Mouse (Mus musculus): ENCODE measurements around the gene Mief2. TPM values are rescaled to one million over a fixed set of nuclear protein-coding genes. Genes with fewer than 3 reads are reported as not detected.

Gene Mief2
- polyA plus RNA-seq, 1 experiment from 2014 or later, result 18.1 TPM

- H3K9me3 ChIP-seq, result no peaks in the 10 kb centered on the region
- no peaks in the 10 kb centered on the region for H3K27me3 ChIP-seq (ENCODE audit: insufficient read depth, poor library complexity, severe bottlenecking)
- H3K36me3 ChIP-seq, result peaks cover 8% of the 10 kb centered on the region
- 80% methylated on average over 3 of the region's 3 CpGs for WGBS
- no peak overlapping the region for H3K4me3 ChIP-seq
- DNase-seq (ENCODE audit: low spot score), result no peak
- peaks cover 25% of the 10 kb centered on the region for H3K4me1 ChIP-seq
- no peak overlapping the region for H3K27ac ChIP-seq
Observed at GRCm38 (mm10) chr11:60774158-60774689, 46.0 kb downstream of the Mief2 start.

GRCm38 (mm10) chr11:60774841-60775240 lies 46.6 kb downstream of the Mief2 start:
- Histone ChIP-seq H3K27me3 (ENCODE audit: insufficient read depth, poor library complexity, severe bottlenecking) (no peaks in the 10 kb centered on the region), H3K36me3 (peaks cover 14% of the 10 kb centered on the region), H3K9me3 (no peaks in the 10 kb centered on the region), H3K4me1 (peaks cover 31% of the 10 kb centered on the region), H3K4me3 (no peak overlapping the region), H3K27ac (no peak overlapping the region)
- no peak for DNase-seq (ENCODE audit: low spot score)
- WGBS, result 66% methylated on average over 1 of the region's 1 CpGs

DNA sequence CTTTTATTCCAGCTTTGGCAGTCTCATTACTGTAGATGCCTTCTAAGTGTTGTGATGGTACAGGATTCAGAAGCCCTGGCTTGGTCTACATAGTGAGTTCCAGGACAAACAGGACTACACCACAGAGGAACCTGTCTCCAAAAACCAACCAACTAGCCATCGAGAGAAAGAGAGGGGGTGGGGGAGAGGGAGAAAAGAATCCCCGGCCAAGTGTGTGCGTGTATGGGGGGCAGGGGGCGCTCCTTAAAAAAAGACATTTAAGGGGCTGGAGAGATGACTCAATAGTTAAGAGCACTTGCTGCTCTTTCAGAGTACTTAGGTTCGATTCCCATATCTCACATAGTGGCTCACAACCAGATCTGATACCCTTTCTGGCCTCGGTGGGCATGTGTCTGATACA lies 47.4 kb downstream of the Mief2 start:
- Histone ChIP-seq H3K36me3 (peaks cover 21% of the 10 kb centered on the region), H3K27ac (peak overlapping the region; percentile 92; the same call in 1 of the 2 replicates), H3K4me3 (peak overlapping the region; percentile 83), H3K9me3 (no peaks in the 10 kb centered on the region), H3K4me1 (peaks cover 39% of the 10 kb centered on the region), H3K27me3 (ENCODE audit: insufficient read depth, poor library complexity, severe bottlenecking) (no peaks in the 10 kb centered on the region)
- 48% methylated on average over 6 of the region's 6 CpGs for WGBS
- DNase-seq (ENCODE audit: low spot score), result no peak

DNA sequence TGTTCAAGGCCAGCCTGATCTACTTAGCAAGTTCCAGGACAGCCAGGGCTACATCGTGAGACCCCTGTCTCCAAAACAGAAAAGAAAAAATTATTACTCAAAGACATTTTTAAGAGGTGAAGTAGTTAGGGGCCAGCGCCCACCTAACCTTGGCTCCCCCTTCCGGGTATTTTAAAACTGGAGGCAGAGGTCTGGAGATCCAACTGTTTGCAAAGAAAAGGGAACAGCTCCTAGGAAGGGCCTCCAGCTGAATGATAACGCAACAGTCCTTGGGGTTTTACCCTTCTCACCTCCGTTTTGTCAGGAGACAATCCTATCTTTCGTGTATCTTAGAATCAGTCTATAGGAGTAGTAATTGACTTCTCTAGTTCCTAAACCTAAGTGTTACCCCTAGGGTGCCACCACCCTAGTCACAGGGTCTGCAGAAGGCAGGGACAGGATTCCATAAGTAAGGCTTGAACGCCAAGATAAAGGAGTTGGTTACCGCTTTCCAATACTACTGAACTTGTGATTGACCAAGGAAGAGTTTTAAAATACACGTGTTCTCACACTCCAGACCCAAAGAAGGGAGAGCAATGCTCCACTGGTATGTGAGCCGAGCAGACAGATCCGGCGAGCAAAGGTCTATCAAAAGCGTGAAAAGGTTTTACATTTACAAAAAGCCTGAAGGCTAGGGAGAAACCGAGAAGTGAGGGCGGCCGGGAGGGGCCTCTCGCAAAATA lies 48.1 kb downstream of the Mief2 start:
- Histone ChIP-seq H3K36me3 (peaks cover 25% of the 10 kb centered on the region), H3K9me3 (no peaks in the 10 kb centered on the region), H3K4me1 (peaks cover 45% of the 10 kb centered on the region), H3K4me3 (peak overlapping the region; percentile 83), H3K27ac (peak overlapping the region; percentile 92), H3K27me3 (ENCODE audit: insufficient read depth, poor library complexity, severe bottlenecking) (no peaks in the 10 kb centered on the region)
- WGBS, result 6% methylated on average over 17 of the region's 17 CpGs
- no peak for DNase-seq (ENCODE audit: low spot score)

DNA sequence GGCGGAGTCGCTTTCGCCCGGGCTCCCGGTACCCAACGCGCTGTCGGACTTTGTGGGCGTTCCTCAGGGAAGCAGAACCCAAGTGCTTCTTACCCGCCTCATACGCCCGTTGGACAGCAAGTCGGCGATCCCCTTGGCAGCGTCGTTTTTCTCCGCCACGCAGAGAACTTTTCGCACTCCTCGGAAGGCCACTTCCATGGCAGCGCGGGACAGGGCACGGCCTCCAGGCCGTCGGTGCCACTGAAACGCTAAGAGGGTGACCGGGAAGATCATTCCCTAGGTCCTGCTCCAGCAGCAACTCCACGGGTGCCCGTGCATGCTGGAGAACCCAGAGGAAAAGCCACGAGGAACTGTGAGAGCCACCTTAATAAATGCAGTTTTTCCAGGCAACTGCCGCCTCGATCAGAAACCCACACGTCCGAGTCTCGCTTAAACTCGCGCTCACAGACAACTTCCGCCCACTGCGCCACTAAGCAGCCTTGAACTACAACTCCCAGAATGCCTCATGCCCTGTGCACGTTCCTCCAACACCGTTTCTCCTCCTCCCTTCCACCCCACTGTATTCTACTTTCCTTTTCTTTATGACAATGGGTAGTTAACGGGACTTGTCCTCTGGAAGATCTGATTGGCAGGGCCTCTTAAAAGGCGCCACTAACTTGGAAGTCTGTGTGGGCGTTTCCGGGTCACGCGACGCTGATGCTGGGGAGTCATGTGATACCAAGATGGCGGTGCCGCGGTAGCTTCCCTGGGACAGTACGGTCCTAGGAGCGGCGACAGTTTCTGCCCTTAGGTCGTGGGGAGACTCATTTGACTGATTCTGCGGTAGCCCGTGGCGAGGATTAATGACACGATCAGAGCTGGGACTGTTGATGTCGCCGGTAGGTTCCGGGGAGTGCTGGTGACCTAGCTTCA lies 48.9 kb downstream of the Mief2 start, which contains the start of the genes Top3a and Smcr8:
Gene Top3a, minus strand, starts transcription at position 537 of the 912 bp plus-strand sequence.
Gene Smcr8, plus strand, starts transcription at position 696 of the 912 bp plus-strand sequence.
- Histone ChIP-seq H3K27ac (peak within 1 kb of the TSS; percentile 92), H3K4me1 (peaks cover 54% of the 10 kb centered on the region), H3K27me3 (ENCODE audit: insufficient read depth, poor library complexity, severe bottlenecking) (no peaks in the 10 kb centered on the region), H3K4me3 (peak within 1 kb of the TSS; percentile 83), H3K36me3 (peaks cover 32% of the 10 kb centered on the region), H3K9me3 (no peaks in the 10 kb centered on the region)
- peak; percentile 97 for DNase-seq (ENCODE audit: low spot score)
- WGBS, result under 1% methylated on average over 62 of the region's 62 CpGs

- Histone ChIP-seq H3K27ac (peak overlapping the region; percentile 92), H3K27me3 (ENCODE audit: insufficient read depth, poor library complexity, severe bottlenecking) (no peaks in the 10 kb centered on the region), H3K9me3 (no peaks in the 10 kb centered on the region), H3K4me3 (peak overlapping the region; percentile 83), H3K36me3 (peaks cover 40% of the 10 kb centered on the region), H3K4me1 (peaks cover 58% of the 10 kb centered on the region)
- no peak for DNase-seq (ENCODE audit: low spot score)
- 23% methylated on average over 16 of the region's 16 CpGs for WGBS
Observed at GRCm38 (mm10) chr11:60777801-60778370, 49.7 kb downstream of the Mief2 start.

DNA sequence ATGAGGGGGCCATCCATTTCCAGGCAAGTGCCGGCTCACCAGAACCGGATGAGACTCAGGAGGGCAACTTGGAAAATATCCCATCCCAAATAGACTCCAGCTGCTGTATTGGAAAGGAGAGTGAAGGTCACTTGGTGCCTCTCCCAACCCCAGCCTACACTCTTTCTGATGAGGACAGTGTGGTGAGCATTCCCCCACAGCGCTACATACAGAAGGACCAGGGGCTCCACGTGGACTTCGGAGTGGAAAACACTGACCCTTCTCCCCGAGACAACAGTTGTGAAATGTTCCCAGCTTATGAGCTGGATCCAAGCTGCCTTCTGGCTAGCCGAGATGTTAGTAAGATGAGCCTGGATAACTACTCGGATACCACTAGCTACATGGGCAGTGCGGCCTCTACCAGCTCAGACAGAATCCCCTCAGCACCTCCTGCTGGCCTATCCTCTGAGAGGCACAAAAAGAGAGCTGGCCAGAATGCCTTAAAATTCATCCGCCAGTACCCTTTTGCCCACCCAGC lies 51.5 kb downstream of the Mief2 start:
- peaks cover 56% of the 10 kb centered on the region for H3K36me3 ChIP-seq
- peaks cover 61% of the 10 kb centered on the region for H3K4me1 ChIP-seq
- peak overlapping the region; percentile 45 for H3K4me3 ChIP-seq
- 88% methylated on average over 10 of the region's 10 CpGs for WGBS
- no peak for DNase-seq (ENCODE audit: low spot score)
- H3K27ac ChIP-seq, result no peak overlapping the region
- H3K9me3 ChIP-seq, result no peaks in the 10 kb centered on the region
- no peaks in the 10 kb centered on the region for H3K27me3 ChIP-seq (ENCODE audit: insufficient read depth, poor library complexity, severe bottlenecking)

Small RNAs within 50 kb of the gene (microRNA-seq; reads per million reads assigned to microRNA genes)
- 5.6 reads per million, percentile 17 among the genes with 10 or more reads in this experiment for gene Mir5100

Other genes starting within 250 kb of the Mief2 start
- gene Alkbh5, start 192.0 kb upstream of the Mief2 start, polyA plus RNA-seq (2016; fragmentation: Nextera tagmentation; extraction: Ambion mirVana), result 32.5 and 38.6 TPM in 2 replicates
- 51.0 and 57.7 TPM in 2 replicates for gene Llgl1, start 28.7 kb upstream of the Mief2 start, polyA plus RNA-seq (2016; fragmentation: Nextera tagmentation; extraction: Ambion mirVana)
- 80.4 and 103 TPM in 2 replicates for gene Flii, start 1.1 kb upstream of the Mief2 start, polyA plus RNA-seq (2016; fragmentation: Nextera tagmentation; extraction: Ambion mirVana)
- 16.0 and 17.8 TPM in 2 replicates for gene Top3a, start 49.0 kb downstream of the Mief2 start, polyA plus RNA-seq (2016; fragmentation: Nextera tagmentation; extraction: Ambion mirVana)
- gene Smcr8, start 49.1 kb downstream of the Mief2 start, polyA plus RNA-seq (2016; fragmentation: Nextera tagmentation; extraction: Ambion mirVana), result 6.5 and 6.7 TPM in 2 replicates
- gene Shmt1, start 83.3 kb downstream of the Mief2 start, polyA plus RNA-seq (2016; fragmentation: Nextera tagmentation; extraction: Ambion mirVana), result 60.9 and 82.5 TPM in 2 replicates
- gene Dhrs7b, start 102.2 kb downstream of the Mief2 start, polyA plus RNA-seq (2016; fragmentation: Nextera tagmentation; extraction: Ambion mirVana), result 36.6 and 40.9 TPM in 2 replicates
- 77.3 and 80.5 TPM in 2 replicates for gene Tmem11, start 150.9 kb downstream of the Mief2 start, polyA plus RNA-seq (2016; fragmentation: Nextera tagmentation; extraction: Ambion mirVana)
- 25.5 and 28.6 TPM in 2 replicates for gene Natd1, start 186.4 kb downstream of the Mief2 start, polyA plus RNA-seq (2016; fragmentation: Nextera tagmentation; extraction: Ambion mirVana)
- 86.5 and 91.3 TPM in 2 replicates for gene Map2k3, start 203.6 kb downstream of the Mief2 start, polyA plus RNA-seq (2016; fragmentation: Nextera tagmentation; extraction: Ambion mirVana)